Mouse (Mus musculus) spleen, postnatal 10 days (tissue): Measurements from ENCODE around the gene Samd4b.

Experiments
- DNase-seq, 2 experiments: peaks; one replicate each; pipeline ENCODE4 v3.0.0; 2021 to 2022; ENCODE audit warnings: low spot score in 2 of 2

Samd4b gene

GRCm38 (mm10) chr7:28356981-28357380 is 241.0 kb downstream of the Samd4b start:
- no peak for DNase-seq

GRCm38 (mm10) chr7:28355221-28355620 is 242.7 kb downstream of the Samd4b start:
- DNase-seq, result peak in 1 of 2 experiments; percentile 34

- no peak for DNase-seq
These were observed 243.3 kb downstream of the Samd4b start for GRCm38 (mm10) chr7:28354596-28354995.

- DNase-seq, result no peak
These were observed 243.8 kb downstream of the Samd4b start for GRCm38 (mm10) chr7:28354113-28354581.

- no peak for DNase-seq
These were observed 244.7 kb downstream of the Samd4b start for GRCm38 (mm10) chr7:28353267-28353666.

GRCm38 (mm10) chr7:28351676-28352191 is 246.2 kb downstream of the Samd4b start:
- no peak for DNase-seq

GRCm38 (mm10) chr7:28350155-28350883 is 247.6 kb downstream of the Samd4b start, which contains the start of gene Rps16:
Gene Rps16 (plus strand): TSS chr7:28350652.
- DNase-seq, result peak; percentile 99
